Mouse (Mus musculus) E14TG2a.4 (cell line): ENCODE results near the gene Tmem248.

Experiments
- CTCF ChIP-seq: conservative IDR thresholded peaks from 2 replicates; pipeline ENCODE4 v1.5.1; 2014; ENCODE audit warnings: low read length
- POU5F1 ChIP-seq: IDR thresholded peaks from 2 replicates; pipeline ENCODE4 v1.6.1; 2014; ENCODE audit warnings: low read length, borderline replicate concordance

- no peak for TF ChIP-seq CTCF
- TF ChIP-seq POU5F1, result no peak
Measured at GRCm38 (mm10) chr5:130171956-130172601, 44.8 kb upstream of the Tmem248 start.
